Mouse (Mus musculus) liver, embryonic 14.5 days (tissue): ENCODE measurements at regions not wholly inside any gene's neighbourhood (a gene's known extent, or its start where the extent isn't known, plus 50 kb on each side); places are given as distances from the start of the nearest gene placed in this dataset.
A peak's percentile ranks its signal among the peaks of the same experiment; 100 is the strongest.

Experiments used
- ATAC-seq: fragments of 200-750 bp; cut with Nextera tagmentation; 2 replicates; pipeline ENCODE4 v1.8.0; 2017; ENCODE audit warnings: moderate number of reproducible peaks, mild to moderate bottlenecking, moderate library complexity; ENCODE audit not compliant: insufficient read depth
- DNase-seq, 3 experiments: peaks; one replicate each; pipeline ENCODE4 v3.0.0-alpha.2; 2012 to 2013; ENCODE audit warnings: low read depth in 3 of 3, low spot score in 3 of 3
- H3K27ac ChIP-seq: fragments of 300-500 bp; sonication (generic); 2 replicates; pipeline ENCODE4 v1.5.1; 2014; ENCODE audit warnings: moderate library complexity, mild to moderate bottlenecking, control low read depth, inconsistent platforms
- H3K27me3 ChIP-seq: fragments of 300-500 bp; sonication (generic); 2 replicates; pipeline ENCODE4 v1.6.1; 2014; ENCODE audit warnings: mild to moderate bottlenecking, low read length, moderate library complexity; ENCODE audit not compliant: control insufficient read depth, insufficient read depth
- H3K36me3 ChIP-seq: fragments of 300-500 bp; sonication (generic); replicated peaks from 2 replicates; pipeline ENCODE4 v1.6.1; 2014; ENCODE audit warnings: low read depth; ENCODE audit not compliant: control insufficient read depth, insufficient read depth
- H3K4me1 ChIP-seq, 2 experiments: fragments of 200-500 bp in 1 of 2; fragments of 300-500 bp in 1 of 2; sonication (generic) in 1 of 2; replicated peaks; 2 replicates each; pipeline ENCODE4 v1.6.1; 2012 to 2014; ENCODE audit warnings: antibody characterized with exemption in 1 of 2, inconsistent platforms in 1 of 2, low read length in 1 of 2; ENCODE audit not compliant: control insufficient read depth in 2 of 2, insufficient read depth in 2 of 2
- H3K4me2 ChIP-seq: fragments of 300-500 bp; sonication (generic); 2 replicates; pipeline ENCODE4 v1.6.1; 2014; ENCODE audit warnings: low read depth, mild to moderate bottlenecking, control low read depth, moderate library complexity
- H3K4me3 ChIP-seq, 2 experiments: fragments of 200-500 bp in 1 of 2; fragments of 300-500 bp in 1 of 2; sonication (generic) in 1 of 2; 2 replicates each; pipeline ENCODE4 v1.5.1; 2012 to 2014; ENCODE audit warnings: low read depth in 2 of 2, low read length in 2 of 2, mild to moderate bottlenecking in 2 of 2, control low read depth in 1 of 2, inconsistent platforms in 1 of 2, moderate library complexity in 1 of 2; ENCODE audit not compliant: insufficient read depth in 1 of 2
- H3K9ac ChIP-seq: fragments of 300-500 bp; sonication (generic); replicated peaks from 2 replicates; pipeline ENCODE4 v1.6.1; 2014; ENCODE audit warnings: mild to moderate bottlenecking, control low read depth, moderate library complexity
- H3K9me3 ChIP-seq: fragments of 300-500 bp; sonication (generic); 2 replicates; pipeline ENCODE4 v1.6.1; 2016; ENCODE audit warnings: low read length, mixed read lengths; ENCODE audit not compliant: control insufficient read depth
- CTCF ChIP-seq: IDR thresholded peaks from 2 replicates; pipeline ENCODE4 v1.5.1; 2016; ENCODE audit warnings: antibody characterized with exemption, low read depth, control low read depth
- EP300 ChIP-seq: IDR thresholded peaks from 2 replicates; pipeline ENCODE4 v1.6.1; 2016; ENCODE audit warnings: antibody characterized with exemption, low read depth
- WGBS: fragments of 180-500 bp; shearing (Covaris S2); extraction: QIAGEN DNeasy Blood & Tissue Kit; methylation state at CpG from one replicate; pipeline ENCODE4 v1.1.7; 2014; ENCODE audit not compliant: insufficient replicate concordance; 5-methylcytosine and 5-hydroxymethylcytosine counted together

- 61% methylated on average over 4 of the region's 4 CpGs for WGBS
- TF ChIP-seq EP300: no peak
- TF ChIP-seq CTCF: peak; percentile 100
- no peak overlapping the region for H3K9ac ChIP-seq
- H3K4me3 ChIP-seq: no peak overlapping the region
- DNase-seq (peak; percentile 13 to 26 (median 24)), ATAC-seq (no peak)
- no peaks in the 10 kb centered on the region for H3K36me3 ChIP-seq
- no peaks in the 10 kb centered on the region for H3K4me1 ChIP-seq
- no peaks in the 10 kb centered on the region for H3K27me3 ChIP-seq
- H3K9me3 ChIP-seq: no peaks in the 10 kb centered on the region
- no peak overlapping the region for H3K4me2 ChIP-seq
- H3K27ac ChIP-seq: no peak overlapping the region
Observed at GRCm38 (mm10) chr2:33973213-33973834, 85.6 kb upstream of the Mvb12b start.

- 45% methylated on average over 7 of the region's 7 CpGs for WGBS
- Histone ChIP-seq H3K4me3 (no peak overlapping the region), H3K9me3 (no peaks in the 10 kb centered on the region), H3K4me2 (no peak overlapping the region), H3K27me3 (peaks cover 6% of the 10 kb centered on the region; the same call in 1 of the 2 replicates), H3K36me3 (no peaks in the 10 kb centered on the region), H3K27ac (no peak overlapping the region), H3K9ac (no peak overlapping the region), H3K4me1 (no peaks in the 10 kb centered on the region)
- no peak for TF ChIP-seq EP300
- TF ChIP-seq CTCF: no peak
- no peak for ATAC-seq
- no peak for DNase-seq
Observed at GRCm38 (mm10) chr2:33966984-33967421, 79.3 kb upstream of the Mvb12b start.

DNA sequence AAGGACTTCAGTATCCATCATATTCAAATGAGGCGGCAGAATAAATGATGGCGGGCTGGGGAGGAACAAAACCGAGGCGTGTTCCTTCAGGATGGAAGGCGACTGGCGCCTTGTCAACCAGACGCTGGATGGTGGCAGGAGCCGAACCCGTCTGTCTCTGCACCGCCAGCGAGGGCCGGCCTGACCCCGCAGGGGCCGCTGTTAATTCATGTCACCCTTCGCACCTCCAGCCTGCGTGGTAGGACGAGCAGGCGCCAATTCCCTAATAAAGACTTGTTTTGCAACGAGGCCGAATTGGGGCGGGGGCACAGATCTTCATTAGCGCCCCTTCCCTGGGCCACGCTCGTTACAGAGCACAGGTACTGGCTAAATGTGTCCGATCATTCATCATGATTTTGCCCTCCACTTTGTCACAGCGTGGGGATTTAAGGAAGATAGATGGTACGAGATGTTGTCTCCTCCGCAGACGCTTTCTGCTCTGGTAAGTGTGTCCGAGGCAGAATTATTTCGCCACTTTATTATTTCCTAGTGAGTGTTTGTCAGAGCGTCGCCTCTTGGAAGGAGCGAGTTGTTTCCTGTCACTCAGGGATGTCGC, 78.7 kb upstream of the Mvb12b start:
- Histone ChIP-seq H3K27ac (no peak overlapping the region), H3K4me1 (no peaks in the 10 kb centered on the region), H3K4me2 (no peak overlapping the region), H3K27me3 (peaks cover 6% of the 10 kb centered on the region; the same call in 1 of the 2 replicates), H3K9me3 (no peaks in the 10 kb centered on the region), H3K4me3 (no peak overlapping the region), H3K9ac (no peak overlapping the region), H3K36me3 (no peaks in the 10 kb centered on the region)
- no peak for TF ChIP-seq CTCF
- TF ChIP-seq EP300: no peak
- DNase-seq: no peak
- WGBS: 31% methylated on average over 35 of the region's 35 CpGs
- no peak for ATAC-seq

- TF ChIP-seq CTCF: no peak
- TF ChIP-seq EP300: no peak
- Histone ChIP-seq H3K27me3 (peaks cover 6% of the 10 kb centered on the region; the same call in 1 of the 2 replicates), H3K4me2 (no peak overlapping the region), H3K4me3 (no peak overlapping the region), H3K27ac (no peak overlapping the region), H3K9ac (no peak overlapping the region), H3K4me1 (no peaks in the 10 kb centered on the region), H3K9me3 (no peaks in the 10 kb centered on the region), H3K36me3 (no peaks in the 10 kb centered on the region)
- 60% methylated on average over 5 of the region's 5 CpGs for WGBS
- ATAC-seq (no peak), DNase-seq (no peak)
Observed at GRCm38 (mm10) chr2:33964096-33964495, 76.3 kb upstream of the Mvb12b start.

DNA sequence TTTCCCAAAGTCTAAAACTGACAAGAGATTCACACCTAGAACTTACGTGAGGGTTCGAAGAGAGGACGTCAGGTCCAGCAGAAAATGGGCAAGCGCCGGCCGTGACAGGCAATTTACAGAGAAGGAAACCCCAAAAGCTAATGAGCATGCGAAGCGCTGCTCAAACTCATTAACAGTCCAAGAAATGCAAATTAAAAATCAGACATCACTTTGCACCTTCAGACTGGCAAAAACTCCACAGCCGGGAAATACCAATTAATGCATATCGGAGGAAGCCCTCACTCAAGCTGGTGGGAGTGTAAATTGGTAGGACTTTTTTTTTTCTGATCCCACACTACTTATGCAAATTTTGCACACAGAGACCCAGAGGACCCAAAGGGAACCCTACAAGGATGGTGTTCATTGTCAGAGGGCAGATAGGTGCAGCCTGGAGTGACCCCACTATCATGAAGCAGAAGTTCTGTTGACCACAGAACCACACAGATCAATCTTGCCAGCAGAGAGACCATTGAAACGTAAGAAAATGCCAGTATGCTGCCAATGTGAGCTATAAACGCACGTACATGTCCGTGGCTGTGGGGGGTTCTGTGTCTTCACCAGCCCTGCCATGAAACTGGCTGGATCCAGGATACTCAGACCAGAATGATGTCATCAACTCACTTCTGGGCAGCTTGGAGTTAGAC, 74.8 kb upstream of the Mvb12b start:
- no peaks in the 10 kb centered on the region for H3K9me3 ChIP-seq
- H3K4me3 ChIP-seq: no peak overlapping the region
- DNase-seq (no peak), ATAC-seq (no peak)
- H3K4me1 ChIP-seq: no peaks in the 10 kb centered on the region
- TF ChIP-seq CTCF: no peak
- no peak for TF ChIP-seq EP300
- H3K27ac ChIP-seq: no peak overlapping the region
- no peaks in the 10 kb centered on the region for H3K36me3 ChIP-seq
- WGBS: 58% methylated on average over 14 of the region's 14 CpGs
- no peak overlapping the region for H3K9ac ChIP-seq
- peaks cover 6% of the 10 kb centered on the region; the same call in 1 of the 2 replicates for H3K27me3 ChIP-seq
- H3K4me2 ChIP-seq: no peak overlapping the region
